Mouse (Mus musculus) liver, embryonic 13.5 days (tissue): ENCODE measurements around the gene Eci1. TPM values are rescaled to one million over a fixed set of nuclear protein-coding genes. Genes with fewer than 3 reads are reported as not detected.
"Not testable (repeated sequence)": the region's sequence is repeated elsewhere in the genome, so short reads cannot be mapped to it uniquely, and the experiment has no call there.

Experiments
- ATAC-seq: fragments of 200-750 bp; cut with Nextera tagmentation; 2 replicates; pipeline ENCODE4 v1.8.0; 2017; ENCODE audit warnings: low read depth, mild to moderate bottlenecking, moderate number of reproducible peaks, moderate library complexity
- DNase-seq: peaks from one replicate; pipeline ENCODE4 v3.0.0; 2022
- H3K27ac ChIP-seq: fragments of 300-500 bp; sonication (generic); 2 replicates; pipeline ENCODE4 v1.5.1; 2015; ENCODE audit warnings: moderate library complexity, mild to moderate bottlenecking, inconsistent platforms
- H3K27me3 ChIP-seq: fragments of 300-500 bp; sonication (generic); 2 replicates; pipeline ENCODE4 v1.6.1; 2015; ENCODE audit warnings: mild to moderate bottlenecking, inconsistent platforms
- H3K36me3 ChIP-seq: fragments of 300-500 bp; sonication (generic); 2 replicates; pipeline ENCODE4 v1.6.1; 2015; ENCODE audit warnings: mild to moderate bottlenecking, inconsistent platforms
- H3K4me1 ChIP-seq: fragments of 300-500 bp; sonication (generic); replicated peaks from 2 replicates; pipeline ENCODE4 v1.6.1; 2015; ENCODE audit warnings: inconsistent platforms
- H3K4me2 ChIP-seq: fragments of 300-500 bp; sonication (generic); 2 replicates; pipeline ENCODE4 v1.6.1; 2015; ENCODE audit warnings: inconsistent platforms, mild to moderate bottlenecking, moderate library complexity
- H3K4me3 ChIP-seq: fragments of 300-500 bp; sonication (generic); replicated peaks from 2 replicates; pipeline ENCODE4 v1.5.1; 2015; ENCODE audit warnings: mild to moderate bottlenecking, inconsistent platforms
- H3K9ac ChIP-seq: fragments of 300-500 bp; sonication (generic); 2 replicates; pipeline ENCODE4 v1.6.1; 2015; ENCODE audit warnings: mild to moderate bottlenecking, inconsistent platforms
- H3K9me3 ChIP-seq: fragments of 300-500 bp; sonication (generic); replicated peaks from 2 replicates; pipeline ENCODE4 v1.6.1; 2016; ENCODE audit warnings: inconsistent platforms
- WGBS: fragments of 180-500 bp; shearing (Covaris S2); methylation state at CpG from one replicate; pipeline ENCODE4 v1.1.7; 2015; ENCODE audit not compliant: insufficient replicate concordance; 5-methylcytosine and 5-hydroxymethylcytosine counted together
- polyA plus RNA-seq: library from polyadenylated mRNA; unstranded; fragments of >200 nt; fragmentation: Nextera tagmentation; extraction: Ambion mirVana; gene quantifications from 2 replicates; pipeline ENCODE4 v1.2.1, GENCODE M21; 2015

The Eci1 gene
- polyA plus RNA-seq, 1 experiment from 2014 or later: 94.4 TPM

DNA sequence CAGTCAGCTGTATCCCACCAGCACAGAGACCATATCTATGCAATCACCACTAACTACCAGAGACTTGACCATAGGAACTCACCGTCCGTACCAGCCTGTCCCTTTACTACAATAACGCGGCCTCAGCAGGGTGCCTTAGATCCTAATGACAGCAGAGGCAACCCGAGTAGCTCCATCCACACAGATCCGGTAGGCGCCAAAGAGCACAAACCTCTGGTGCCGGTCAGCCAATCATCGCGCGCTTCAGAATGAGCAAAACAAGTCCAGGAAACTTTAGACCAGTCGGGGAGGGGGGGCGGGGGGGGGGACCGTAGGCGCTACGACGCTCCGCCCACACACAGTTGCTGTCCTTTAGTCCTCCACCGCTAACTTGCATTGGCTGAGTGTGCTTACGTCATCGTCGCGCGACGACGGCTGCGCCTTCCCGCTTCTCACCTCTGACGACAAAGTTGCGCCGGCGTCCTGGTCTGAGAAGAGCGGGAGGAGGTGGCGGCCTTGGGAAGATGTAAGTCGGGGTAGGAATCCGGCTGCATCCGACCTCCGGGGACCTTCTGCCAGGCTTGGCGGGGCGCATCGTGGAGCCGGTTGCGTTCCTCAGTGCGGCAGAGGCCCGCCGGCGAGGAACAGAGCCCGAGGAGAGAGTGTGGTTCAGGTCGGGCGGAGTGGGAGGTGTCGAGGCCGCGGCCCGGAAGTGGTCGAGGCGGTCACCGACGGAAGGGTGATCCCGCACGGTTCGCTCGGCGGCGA lies 12.0 kb upstream of the Eci1 start, which contains the start of gene Rnps1:
Gene Rnps1 (plus strand): TSS at position 336 of the 747 bp plus-strand sequence.
- Histone ChIP-seq H3K4me3 (peak within 1 kb of the TSS; percentile 77), H3K4me1 (peaks cover 53% of the 10 kb centered on the region), H3K27ac (peak within 1 kb of the TSS; percentile 97), H3K9ac (peak within 1 kb of the TSS; percentile 92), H3K36me3 (peaks cover 60% of the 10 kb centered on the region), H3K9me3 (no peaks in the 10 kb centered on the region), H3K27me3 (no peaks in the 10 kb centered on the region), H3K4me2 (peak within 1 kb of the TSS; percentile 81)
- WGBS: under 1% methylated on average over 64 of the region's 64 CpGs
- ATAC-seq (peak; percentile 88), DNase-seq (peak; percentile 95)

DNA sequence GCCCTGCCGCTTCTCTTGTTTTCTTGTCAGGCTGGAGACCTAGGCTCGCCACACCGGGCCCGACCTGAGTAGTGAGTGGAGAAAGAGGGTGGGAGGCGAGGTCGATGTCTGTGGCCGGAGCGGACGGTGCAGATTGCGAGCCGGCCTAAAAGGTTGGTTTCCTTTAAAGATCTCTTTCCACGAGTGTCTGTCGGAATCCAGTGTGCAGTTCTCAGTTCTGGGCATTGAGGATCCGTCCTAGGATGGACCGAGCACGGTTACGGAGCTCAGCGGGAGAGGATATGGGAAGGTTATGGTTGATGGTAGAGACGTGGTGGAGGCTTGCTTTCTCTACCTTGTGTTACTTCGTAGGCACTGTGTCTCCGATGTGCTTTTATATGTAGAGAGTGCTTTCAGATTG lies 11.4 kb upstream of the Eci1 start:
- Histone ChIP-seq H3K4me2 (peak overlapping the region; percentile 81), H3K9me3 (no peaks in the 10 kb centered on the region), H3K36me3 (peaks cover 60% of the 10 kb centered on the region), H3K27ac (peak overlapping the region; percentile 81), H3K9ac (peak overlapping the region; percentile 92), H3K27me3 (no peaks in the 10 kb centered on the region), H3K4me3 (peak overlapping the region; percentile 77), H3K4me1 (peaks cover 54% of the 10 kb centered on the region)
- WGBS: under 1% methylated on average over 21 of the region's 21 CpGs
- DNase-seq (no peak), ATAC-seq (no peak)

DNA sequence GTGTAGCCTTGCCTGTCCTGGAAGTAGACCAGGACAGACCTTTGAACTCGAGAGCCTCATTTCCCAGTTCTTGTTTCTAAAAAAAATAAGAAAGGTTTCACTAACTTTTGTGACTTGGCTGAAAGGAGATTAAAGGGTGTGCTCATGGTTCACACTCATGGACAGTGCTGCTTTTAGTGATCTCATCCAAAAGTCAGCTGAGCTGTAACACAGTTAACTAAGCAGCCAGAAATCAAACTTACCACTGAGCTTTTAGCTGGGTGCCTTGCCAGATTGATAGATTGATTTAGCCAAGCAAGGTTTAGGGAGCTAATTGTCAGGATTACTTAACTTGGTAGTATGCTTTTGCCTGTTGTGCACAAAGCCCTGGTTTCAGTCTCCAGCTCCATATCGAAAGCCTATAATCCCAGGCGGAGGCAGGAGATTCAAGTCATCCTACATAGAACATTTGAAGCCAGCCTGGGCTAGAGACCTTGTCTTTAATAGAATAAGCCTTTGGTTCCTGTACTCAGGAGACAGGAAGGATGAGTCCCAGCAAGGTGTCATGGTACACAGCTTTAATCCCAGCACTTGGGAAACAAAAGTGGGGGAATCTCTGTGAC lies 10.3 kb upstream of the Eci1 start:
- DNase-seq: no peak
- 70% methylated on average over 3 of the region's 3 CpGs for WGBS
- no peak for ATAC-seq
- Histone ChIP-seq H3K36me3 (peaks cover 60% of the 10 kb centered on the region), H3K27me3 (no peaks in the 10 kb centered on the region), H3K4me2 (peak overlapping the region; percentile 81), H3K9me3 (no peaks in the 10 kb centered on the region), H3K9ac (peak overlapping the region; percentile 92), H3K4me1 (peaks cover 54% of the 10 kb centered on the region), H3K4me3 (peak overlapping the region; percentile 77), H3K27ac (peak overlapping the region; percentile 31; the same call in 1 of the 2 replicates)

DNA sequence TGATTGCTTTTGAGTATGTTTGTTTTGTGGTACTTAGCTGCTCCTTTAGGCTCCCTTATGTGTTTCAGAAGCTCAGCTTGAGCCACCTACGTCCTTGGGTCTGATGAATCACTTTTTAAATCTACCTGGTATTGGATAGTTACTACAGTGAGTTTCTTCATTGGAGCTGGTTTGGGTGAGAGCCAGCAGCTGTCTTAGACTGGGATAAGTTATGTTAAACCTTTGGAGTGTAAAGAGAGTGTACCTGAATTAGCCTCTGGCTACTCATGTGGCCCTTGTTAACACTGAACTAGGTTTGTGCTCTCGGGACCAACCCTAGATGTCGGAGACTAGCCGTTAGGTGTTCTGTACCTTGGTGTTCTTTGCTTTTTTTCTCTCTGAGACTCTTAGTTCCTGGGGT lies 3.3 kb upstream of the Eci1 start:
- no peak overlapping the region for H3K27ac ChIP-seq
- DNase-seq (no peak), ATAC-seq (no peak)
- peaks cover 75% of the 10 kb centered on the region for H3K36me3 ChIP-seq
- H3K4me2 ChIP-seq: no peak overlapping the region
- no peak overlapping the region for H3K4me3 ChIP-seq
- H3K9me3 ChIP-seq: no peaks in the 10 kb centered on the region
- H3K27me3 ChIP-seq: no peaks in the 10 kb centered on the region
- H3K9ac ChIP-seq: no peak overlapping the region
- H3K4me1 ChIP-seq: peaks cover 26% of the 10 kb centered on the region
- 91% methylated on average over 4 of the region's 4 CpGs for WGBS

DNA sequence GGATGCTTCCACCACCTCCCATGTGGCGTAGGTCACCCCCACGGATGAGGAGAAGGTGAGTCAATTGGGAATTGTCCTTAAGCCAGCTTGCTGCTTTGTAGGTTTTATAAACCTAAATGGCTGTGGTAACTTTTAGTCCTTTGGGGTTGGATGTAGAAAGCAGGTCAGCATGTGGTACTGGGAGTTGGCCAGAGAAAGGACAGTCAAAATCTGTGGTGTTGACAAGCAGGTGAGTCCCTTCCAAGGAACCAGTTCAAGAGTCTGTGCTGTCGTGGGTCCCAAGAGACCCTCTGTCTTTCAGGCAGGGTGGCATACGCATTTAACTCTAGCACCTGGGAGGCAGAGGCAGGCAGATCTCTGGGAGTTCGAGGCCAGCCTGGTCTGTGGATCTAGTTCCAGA lies 2.0 kb upstream of the Eci1 start:
- Histone ChIP-seq H3K4me2 (no peak overlapping the region), H3K27me3 (no peaks in the 10 kb centered on the region), H3K36me3 (peaks cover 68% of the 10 kb centered on the region), H3K9me3 (no peaks in the 10 kb centered on the region), H3K27ac (no peak overlapping the region), H3K4me3 (no peak overlapping the region), H3K9ac (no peak overlapping the region), H3K4me1 (peaks cover 27% of the 10 kb centered on the region)
- DNase-seq (no peak), ATAC-seq (no peak)
- WGBS: 88% methylated on average over 5 of the region's 5 CpGs

DNA sequence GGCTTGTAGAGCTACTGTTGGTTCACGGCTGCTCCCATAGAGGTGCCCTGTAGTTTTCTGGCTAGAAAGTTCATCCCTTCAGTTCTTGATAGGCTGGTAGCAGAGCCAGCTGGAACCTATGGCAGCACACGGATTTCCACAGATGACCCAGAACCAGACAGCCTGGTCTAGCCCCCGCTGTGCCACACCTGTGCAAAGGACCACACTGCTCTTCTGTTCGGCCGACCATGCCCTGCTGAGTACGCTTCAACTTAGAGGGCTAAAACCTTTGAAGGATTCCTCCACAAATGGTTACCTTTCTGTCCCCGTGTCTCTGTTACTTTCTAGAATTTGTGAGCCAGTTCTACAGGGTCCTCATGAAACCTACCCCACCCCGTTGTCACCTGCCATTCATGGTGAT lies 1.1 kb upstream of the Eci1 start:
- H3K9ac ChIP-seq, DNase-seq, ATAC-seq, H3K4me2 ChIP-seq, H3K9me3 ChIP-seq, H3K27ac ChIP-seq, H3K27me3 ChIP-seq, H3K4me3 ChIP-seq: not testable (repeated sequence)
- H3K4me1 ChIP-seq: peaks cover 32% of the 10 kb centered on the region
- 83% methylated on average over 6 of the region's 8 CpGs for WGBS
- H3K36me3 ChIP-seq: peaks cover 65% of the 10 kb centered on the region

DNA sequence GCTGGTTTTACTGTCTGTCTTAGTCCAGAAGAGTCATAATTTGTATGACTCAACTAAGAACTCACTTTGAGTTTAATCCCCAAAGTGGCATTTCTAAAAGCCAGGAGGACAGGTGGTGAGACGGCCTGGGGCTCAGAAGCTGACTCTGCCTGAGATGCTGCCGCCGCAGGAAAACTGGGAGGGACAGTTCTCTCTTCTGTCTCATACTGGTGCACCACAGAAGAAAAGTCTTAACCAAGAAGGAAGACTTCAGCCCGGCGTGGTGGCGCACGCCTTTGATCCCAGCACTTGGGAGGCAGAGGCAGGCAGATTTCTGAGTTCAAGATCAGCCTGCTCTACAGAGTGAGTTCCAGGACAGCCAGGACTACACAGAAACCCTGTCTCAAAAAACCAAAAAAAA lies 536 bp upstream of the Eci1 start:
- H3K4me2 ChIP-seq: peak overlapping the region; percentile 84
- H3K4me3 ChIP-seq: peak overlapping the region; percentile 81
- H3K9me3 ChIP-seq: no peaks in the 10 kb centered on the region
- H3K9ac ChIP-seq: peak overlapping the region; percentile 92
- peak overlapping the region; percentile 95 for H3K27ac ChIP-seq
- peaks cover 32% of the 10 kb centered on the region for H3K4me1 ChIP-seq
- DNase-seq (no peak), ATAC-seq (no peak)
- 89% methylated on average over 7 of the region's 7 CpGs for WGBS
- H3K36me3 ChIP-seq: peaks cover 59% of the 10 kb centered on the region
- no peaks in the 10 kb centered on the region for H3K27me3 ChIP-seq

DNA sequence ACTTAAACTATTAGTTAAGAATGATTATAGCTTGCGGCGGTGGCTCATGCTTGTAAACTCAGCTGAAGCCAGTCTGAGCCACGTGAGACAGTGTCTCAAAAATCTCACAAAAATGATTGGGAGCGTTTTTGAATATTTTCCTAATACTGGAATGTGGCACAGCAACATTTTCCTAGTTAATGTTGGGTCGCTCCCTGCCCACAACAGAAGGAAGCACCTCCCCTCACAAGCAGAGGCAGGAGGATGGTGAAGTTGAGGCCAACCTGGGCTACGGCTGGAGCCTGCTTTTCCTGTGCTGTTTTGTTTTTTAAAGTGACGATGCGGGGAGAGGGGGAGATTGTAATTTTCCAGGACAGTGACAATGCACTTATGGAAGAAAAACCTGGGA lies 723 bp downstream of the Eci1 start:
- peaks cover 47% of the 10 kb centered on the region for H3K36me3 ChIP-seq
- 1% methylated on average over 8 of the region's 8 CpGs for WGBS
- no peak for ATAC-seq

DNA sequence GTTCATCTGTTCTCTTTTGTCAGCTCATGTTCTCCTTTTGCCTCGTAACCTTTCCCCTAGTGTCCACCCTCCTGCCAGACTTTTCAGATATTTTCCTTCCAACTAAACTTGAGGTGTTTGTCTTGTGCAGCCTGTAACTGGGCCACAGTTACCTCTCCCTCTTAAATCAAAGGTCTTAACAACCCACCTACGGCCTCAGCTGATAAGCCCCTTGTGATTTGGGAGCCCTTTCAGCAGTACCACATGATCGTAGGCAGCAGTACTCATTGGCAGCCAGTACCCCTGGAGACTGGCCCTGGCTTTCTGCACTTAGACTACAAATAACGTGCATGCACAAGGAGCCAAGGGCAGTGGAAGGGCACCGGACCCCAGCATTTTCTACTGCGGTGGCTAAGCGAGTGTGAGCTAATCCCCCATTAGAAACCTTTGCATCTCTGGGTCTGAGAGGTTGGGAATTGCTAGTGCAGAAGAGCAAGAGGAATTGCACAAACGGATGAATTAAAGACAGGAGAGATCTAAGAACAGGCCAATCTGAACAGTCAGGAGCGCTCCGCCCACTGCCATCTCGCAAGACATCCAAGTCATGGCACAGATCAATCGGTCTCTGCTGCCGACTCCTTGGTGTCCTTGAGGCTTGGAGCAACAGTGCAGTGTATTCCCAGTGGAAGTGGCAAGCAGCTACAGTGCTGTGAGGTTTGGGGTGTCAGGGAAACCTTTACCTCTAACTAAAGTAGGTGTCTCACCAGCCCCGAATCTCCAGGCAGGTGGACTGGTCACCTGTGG lies 3.0 kb downstream of the Eci1 start:
- Histone ChIP-seq H3K27me3 (no peaks in the 10 kb centered on the region), H3K27ac (0 out of 2 replicates have a peak overlapping the region, but pooled peaks have one; percentile 16), H3K4me1 (peaks cover 32% of the 10 kb centered on the region), H3K4me2 (no peak overlapping the region), H3K9ac (no peak overlapping the region), H3K4me3 (no peak overlapping the region), H3K36me3 (peaks cover 34% of the 10 kb centered on the region), H3K9me3 (no peaks in the 10 kb centered on the region)
- 80% methylated on average over 14 of the region's 14 CpGs for WGBS
- DNase-seq (no peak), ATAC-seq (no peak)

More for the DNA sequence above, 723 bp downstream of the Eci1 start:
- no peak for DNase-seq
- Histone ChIP-seq H3K9me3 (no peaks in the 10 kb centered on the region), H3K4me3 (peak overlapping the region; percentile 81), H3K9ac (peak overlapping the region; percentile 92), H3K4me2 (peak overlapping the region; percentile 84), H3K27ac (peak overlapping the region; percentile 95), H3K27me3 (no peaks in the 10 kb centered on the region), H3K4me1 (peaks cover 32% of the 10 kb centered on the region)

DNA sequence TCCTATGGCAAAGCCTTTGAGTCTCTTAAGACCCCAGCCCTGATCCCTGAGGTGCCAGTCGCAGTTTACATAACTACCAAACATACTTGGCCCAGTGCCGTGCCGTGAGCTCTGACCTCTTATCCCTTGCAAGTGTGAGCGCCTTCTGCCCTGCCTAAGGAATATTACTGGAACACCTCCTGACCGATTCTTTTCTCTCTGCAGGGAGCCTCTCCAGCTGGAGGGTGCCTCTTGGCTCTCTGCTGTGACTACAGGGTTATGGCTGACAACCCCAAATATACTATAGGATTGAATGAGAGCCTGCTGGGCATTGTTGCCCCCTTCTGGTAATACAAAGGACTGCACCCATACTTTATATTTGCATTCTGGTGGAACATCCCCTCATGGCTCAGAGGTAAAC lies 10.6 kb downstream of the Eci1 start:
- DNase-seq (peak; percentile 35), ATAC-seq (peak; percentile 47)
- Histone ChIP-seq H3K9me3 (no peaks in the 10 kb centered on the region), H3K4me1 (no peaks in the 10 kb centered on the region), H3K9ac (no peak overlapping the region), H3K4me2 (no peak overlapping the region), H3K36me3 (peaks cover 72% of the 10 kb centered on the region), H3K4me3 (no peak overlapping the region), H3K27ac (no peak overlapping the region), H3K27me3 (no peaks in the 10 kb centered on the region)
- 81% methylated on average over 5 of the region's 5 CpGs for WGBS

DNA sequence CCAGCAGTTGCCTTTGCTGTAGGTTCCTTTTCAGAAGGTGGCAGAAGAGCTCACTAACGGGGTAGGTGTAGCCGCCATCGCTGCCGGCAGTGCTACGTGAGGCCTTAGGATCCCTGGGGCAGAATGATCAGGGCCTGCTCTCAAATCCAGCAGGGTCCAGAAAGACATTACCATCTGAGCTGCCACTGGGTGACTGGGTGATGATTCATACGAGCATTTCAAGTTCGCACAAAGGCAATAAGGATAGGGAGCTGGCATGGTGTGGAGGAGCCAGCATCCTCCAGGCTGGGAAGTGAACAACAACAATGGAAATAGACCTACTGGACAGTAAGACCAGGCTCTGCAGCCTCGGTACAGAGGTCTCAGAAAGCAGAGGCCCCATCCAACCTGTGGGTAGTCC lies 13.9 kb downstream of the Eci1 start:
- WGBS: 91% methylated on average over 8 of the region's 8 CpGs
- no peak for ATAC-seq

More for the DNA sequence above, 13.9 kb downstream of the Eci1 start:
- Histone ChIP-seq H3K27me3 (no peaks in the 10 kb centered on the region), H3K9ac (no peak overlapping the region), H3K4me1 (no peaks in the 10 kb centered on the region), H3K27ac (no peak overlapping the region), H3K4me3 (no peak overlapping the region), H3K9me3 (no peaks in the 10 kb centered on the region), H3K4me2 (no peak overlapping the region), H3K36me3 (peaks cover 74% of the 10 kb centered on the region)
- no peak for DNase-seq
